Mouse (Mus musculus) erythroblast, embryonic 14.5 days (primary cell): ENCODE results near the gene H2-Eb1.

Experiments used
- GATA1 ChIP-seq: IDR thresholded peaks from 2 replicates; pipeline ENCODE4 v1.6.1; 2012; ENCODE audit warnings: low read length, inconsistent platforms, mixed read lengths
- TAL1 ChIP-seq: IDR thresholded peaks from 3 replicates; pipeline ENCODE4 v1.6.1; 2012; ENCODE audit warnings: low read length, inconsistent platforms, mixed read lengths

GRCm38 (mm10) chr17:34264452-34265351 lies 41.0 kb upstream of the H2-Eb1 start:
- no peak for TF ChIP-seq GATA1
- no peak for TF ChIP-seq TAL1
